Mouse (Mus musculus) limb, embryonic 14.5 days (tissue): Measurements from ENCODE around the gene Ccl17. TPM values are rescaled to one million over a fixed set of nuclear protein-coding genes. Genes with fewer than 3 reads are reported as not detected.
A peak's percentile ranks its signal among the peaks of the same experiment; 100 is the strongest.
"Not testable (repeated sequence)": the region's sequence is repeated elsewhere in the genome, so short reads cannot be mapped to it uniquely, and the experiment has no call there.

ENCODE experiments used
- ATAC-seq: fragments of 200-750 bp; cut with Nextera tagmentation; 2 replicates; pipeline ENCODE4 v1.8.0; 2017; ENCODE audit warnings: low read depth, moderate number of reproducible peaks, moderate TSS enrichment; ENCODE audit not compliant: low FRiP score
- DNase-seq: peaks from one replicate; pipeline ENCODE4 v3.0.0-alpha.2; 2015; ENCODE audit warnings: low spot score
- H3K27ac ChIP-seq: fragments of 300-500 bp; sonication (generic); replicated peaks from 2 replicates; pipeline ENCODE4 v1.5.1; 2014; ENCODE audit warnings: low read depth, mild to moderate bottlenecking, low read length, moderate library complexity, mixed read lengths
- H3K27me3 ChIP-seq: fragments of 300-500 bp; sonication (generic); 2 replicates; pipeline ENCODE4 v1.6.1; 2014; ENCODE audit warnings: low read length, mixed read lengths; ENCODE audit not compliant: control insufficient read depth, insufficient read depth
- H3K36me3 ChIP-seq: fragments of 300-500 bp; sonication (generic); 2 replicates; pipeline ENCODE4 v1.6.1; 2014; ENCODE audit warnings: mild to moderate bottlenecking, low read length, moderate library complexity, mixed read lengths; ENCODE audit not compliant: control insufficient read depth, insufficient read depth
- H3K4me1 ChIP-seq: fragments of 300-500 bp; sonication (generic); 2 replicates; pipeline ENCODE4 v1.6.1; 2014; ENCODE audit warnings: antibody characterized with exemption, low read length, mixed read lengths; ENCODE audit not compliant: control insufficient read depth, insufficient read depth
- H3K4me2 ChIP-seq: fragments of 300-500 bp; sonication (generic); replicated peaks from 2 replicates; pipeline ENCODE4 v1.6.1; 2014; ENCODE audit warnings: low read depth, mild to moderate bottlenecking, low read length, moderate library complexity; ENCODE audit not compliant: severe bottlenecking
- H3K4me3 ChIP-seq: fragments of 300-500 bp; sonication (generic); replicated peaks from 2 replicates; pipeline ENCODE4 v1.5.1; 2014; ENCODE audit warnings: low read length
- H3K9ac ChIP-seq: fragments of 300-500 bp; sonication (generic); 2 replicates; pipeline ENCODE4 v1.6.1; 2014; ENCODE audit warnings: mild to moderate bottlenecking, low read depth, low read length, moderate library complexity; ENCODE audit not compliant: severe bottlenecking
- H3K9me3 ChIP-seq: fragments of 300-500 bp; sonication (generic); 2 replicates; pipeline ENCODE4 v1.6.1; 2016; ENCODE audit warnings: low read length; ENCODE audit not compliant: control insufficient read depth
- POLR2A ChIP-seq: fragments of 200-500 bp; IDR thresholded peaks from 2 replicates; pipeline ENCODE4 v1.8.0; 2012; ENCODE audit warnings: inconsistent platforms, mild to moderate bottlenecking, moderate library complexity, borderline replicate concordance; ENCODE audit not compliant: insufficient read depth, insufficient read length; ENCODE audit errors: extremely low read depth
- WGBS: fragments of 180-500 bp; shearing (Covaris S2); extraction: QIAGEN DNeasy Blood & Tissue Kit; methylation state at CpG from one replicate; pipeline ENCODE4 v1.1.7; 2014; 5-methylcytosine and 5-hydroxymethylcytosine counted together
- polyA plus RNA-seq, 2 experiments: library from polyadenylated mRNA; depleted of rRNA in 1 of 2; stranded (reverse) in 1 of 2; unstranded in 1 of 2; fragments of >200 nt; fragmentation: Nextera tagmentation in 1 of 2; extraction: Ambion mirVana in 1 of 2; gene quantifications; 2 replicates each; pipeline versions ENCODE4 v1.2.1 to v1.2.3; 2012 to 2014

The Ccl17 gene
- polyA plus RNA-seq, 2 experiments = 0.45 to 0.67 TPM

- WGBS = under 1% methylated on average over 77 of the region's 82 CpGs
- peak; percentile 98 for ATAC-seq
Observed at GRCm38 (mm10) chr8:94837662-94838574, 27.7 kb downstream of the Ccl17 start, which contains the start of the genes Coq9 and Ciapin1. Gene Coq9 (plus strand): TSS chr8:94838321. Gene Ciapin1 (minus strand): TSS chr8:94838358.

GRCm38 (mm10) chr8:94838600-94838999, 28.3 kb downstream of the Ccl17 start:
- H3K4me3 ChIP-seq = peak overlapping the region; percentile 94
- no peaks in the 10 kb centered on the region for H3K9me3 ChIP-seq
- TF ChIP-seq POLR2A = no peak
- peak overlapping the region; percentile 91 for H3K27ac ChIP-seq
- H3K36me3 ChIP-seq = peaks cover 7% of the 10 kb centered on the region; the same call in 1 of the 2 replicates
- peak; percentile 38 for ATAC-seq
- H3K4me1 ChIP-seq = peaks cover 8% of the 10 kb centered on the region; the same call in 1 of the 2 replicates
- H3K4me2 ChIP-seq = peak overlapping the region; percentile 66
- WGBS = under 1% methylated on average over 24 of the region's 24 CpGs
- no peaks in the 10 kb centered on the region for H3K27me3 ChIP-seq
- peak; percentile 24 for DNase-seq
- H3K9ac ChIP-seq = peak overlapping the region; percentile 93

More at GRCm38 (mm10) chr8:94837662-94838574, 27.7 kb downstream of the Ccl17 start, which contains the start of the genes Coq9 and Ciapin1:
- DNase-seq = peak; percentile 93
- Histone ChIP-seq H3K4me3 (peak within 1 kb of the TSS; percentile 94), H3K27ac (peak within 1 kb of the TSS; percentile 91), H3K9ac (peak within 1 kb of the TSS; percentile 93), H3K9me3 (no peaks in the 10 kb centered on the region), H3K4me2 (peak within 1 kb of the TSS; percentile 66), H3K4me1 (peaks cover 8% of the 10 kb centered on the region; the same call in 1 of the 2 replicates), H3K36me3 (peaks cover 3% of the 10 kb centered on the region; the same call in 1 of the 2 replicates), H3K27me3 (no peaks in the 10 kb centered on the region)
- TF ChIP-seq POLR2A = 0 out of 2 replicates have a peak, but pooled peaks have one; percentile 89

DNA sequence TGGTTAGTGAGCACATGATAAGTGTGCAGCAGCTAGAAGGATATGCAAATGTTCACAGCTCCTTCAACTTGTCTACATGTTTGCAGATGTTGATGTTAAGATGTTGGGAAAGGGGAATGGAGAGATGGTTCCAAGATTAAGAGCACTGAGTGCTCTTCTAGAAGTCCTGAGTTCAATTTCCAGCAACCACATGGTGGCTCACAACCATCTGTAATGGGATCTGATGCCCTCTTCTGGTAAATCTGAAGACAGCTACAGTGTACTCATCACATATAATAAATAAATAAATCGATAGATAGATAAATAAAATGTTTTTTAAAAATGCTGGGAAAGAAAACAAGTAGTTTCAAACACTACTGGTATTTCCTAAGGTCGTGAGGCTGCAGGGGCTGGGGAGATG, 30.9 kb downstream of the Ccl17 start:
- no peaks in the 10 kb centered on the region for H3K27me3 ChIP-seq
- DNase-seq (no peak), ATAC-seq (no peak)
- no peak overlapping the region for H3K4me2 ChIP-seq
- 44% methylated on average over 2 of the region's 2 CpGs for WGBS
- H3K36me3 ChIP-seq = peaks cover 33% of the 10 kb centered on the region
- no peak overlapping the region for H3K9ac ChIP-seq
- no peak overlapping the region for H3K27ac ChIP-seq
- H3K9me3 ChIP-seq = no peaks in the 10 kb centered on the region
- TF ChIP-seq POLR2A = no peak
- no peak overlapping the region for H3K4me3 ChIP-seq
- H3K4me1 ChIP-seq = peaks cover 8% of the 10 kb centered on the region; the same call in 1 of the 2 replicates

DNA sequence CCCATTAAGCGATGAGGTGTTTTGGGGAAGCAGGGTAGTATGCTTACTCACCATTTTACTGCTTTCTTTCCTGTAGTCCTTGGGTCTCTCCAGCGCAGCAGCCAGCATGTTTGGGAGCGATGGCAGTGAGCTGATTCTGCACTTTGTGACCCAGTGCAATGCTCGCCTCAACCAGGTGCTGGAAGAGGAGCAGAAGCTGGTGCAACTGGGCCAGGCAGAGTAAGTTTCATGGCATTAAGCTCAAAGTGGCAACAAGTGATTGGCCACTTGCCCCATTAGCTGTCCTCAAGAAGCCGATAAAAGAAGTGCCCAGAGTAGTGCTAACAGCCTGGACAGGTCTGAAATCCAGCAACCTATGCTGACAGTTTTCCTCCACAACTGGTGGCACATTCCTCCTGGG, 39.8 kb downstream of the Ccl17 start:
- Histone ChIP-seq H3K27ac (no peak overlapping the region), H3K4me2 (no peak overlapping the region), H3K27me3 (no peaks in the 10 kb centered on the region), H3K4me1 (no peaks in the 10 kb centered on the region), H3K9me3 (no peaks in the 10 kb centered on the region), H3K4me3 (no peak overlapping the region), H3K36me3 (peaks cover 78% of the 10 kb centered on the region), H3K9ac (no peak overlapping the region)
- DNase-seq (no peak), ATAC-seq (no peak)
- TF ChIP-seq POLR2A = no peak
- WGBS = 89% methylated on average over 5 of the region's 5 CpGs

DNA sequence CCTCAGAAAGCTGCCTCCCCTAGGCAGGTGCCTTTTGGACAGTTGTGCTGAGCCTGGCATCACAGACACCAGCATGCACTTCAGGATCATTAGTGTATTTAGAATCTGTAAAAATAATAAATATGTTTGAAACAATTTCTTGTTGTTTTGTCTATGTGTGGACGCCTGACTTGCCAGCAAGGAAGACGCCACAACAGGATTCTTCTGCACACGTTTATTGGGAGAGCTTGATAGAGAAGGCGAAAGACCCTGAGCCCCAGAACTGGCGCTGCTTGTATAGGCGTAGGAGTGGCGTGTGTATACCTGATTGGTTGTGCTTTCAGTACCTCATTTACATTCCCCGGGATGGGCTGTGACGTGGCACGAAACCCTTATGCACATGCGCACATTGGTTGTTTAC, 44.5 kb downstream of the Ccl17 start:
- H3K27ac ChIP-seq, H3K4me1 ChIP-seq, ATAC-seq, H3K9ac ChIP-seq, H3K27me3 ChIP-seq, H3K4me3 ChIP-seq, DNase-seq, H3K9me3 ChIP-seq, H3K4me2 ChIP-seq: not testable (repeated sequence)
- peaks cover 53% of the 10 kb centered on the region for H3K36me3 ChIP-seq
- WGBS = 90% methylated on average over 11 of the region's 11 CpGs
